ENCODE assay signal across 8 mouse cellular contexts in genomic region chr3:123159139-123159824, GRCm38 (mm10).
DNase-seq lines count a peak whose midpoint lies in the region; ATAC-seq and TF ChIP-seq lines count a peak whose summit lies in the region.

No protein-coding gene starts in this region.

- peak; percentile 50 for TF ChIP-seq CTCF in ES-Bruce4 (IDR thresholded peaks at IDR 0.05; ENCODE audit: low read depth, low read length)
- peak; percentile 81 for TF ChIP-seq CTCF in liver, postnatal 0 days (IDR thresholded peaks at IDR 0.05; ENCODE audit: low read depth)

- H3K4me2 ChIP-seq in embryonic facial prominence, embryonic 11.5 days (ENCODE audit: low read depth, low read length): no peak overlapping the region
- H3K4me2 ChIP-seq in kidney, embryonic 14.5 days (replicated peaks; ENCODE audit: low read depth, low read length): no peak overlapping the region
- no peak overlapping the region for H3K4me2 ChIP-seq in liver, postnatal 0 days (ENCODE audit: low read depth, low read length)

- H3K4me3 ChIP-seq in ES-Bruce4 (ENCODE audit: low read depth, low read length): no peak overlapping the region
- H3K4me3 ChIP-seq in embryonic facial prominence, embryonic 11.5 days (ENCODE audit: low read depth, low read length): no peak overlapping the region
- H3K4me3 ChIP-seq in heart, embryonic 10.5 days: no peak overlapping the region
- no peak overlapping the region for H3K4me3 ChIP-seq in kidney, embryonic 14.5 days (ENCODE audit: low read length)
- no peak overlapping the region for H3K4me3 ChIP-seq in liver, postnatal 0 days (ENCODE audit: low read depth, low read length)

- H3K9me3 ChIP-seq in ES-Bruce4 (replicated peaks; ENCODE audit: control insufficient read depth, insufficient read depth, low read length, poor library complexity, severe bottlenecking): no peaks in the 10 kb centered on the region
- no peaks in the 10 kb centered on the region for H3K9me3 ChIP-seq in embryonic facial prominence, embryonic 11.5 days (replicated peaks; ENCODE audit: control insufficient read depth, low read length)
- no peaks in the 10 kb centered on the region for H3K9me3 ChIP-seq in heart, embryonic 10.5 days
- H3K9me3 ChIP-seq in kidney, embryonic 14.5 days (ENCODE audit: control insufficient read depth, low read length): no peaks in the 10 kb centered on the region
- no peaks in the 10 kb centered on the region for H3K9me3 ChIP-seq in liver, postnatal 0 days (ENCODE audit: low read length)

- peak; percentile 48; the same call in 1 of the 2 replicates for ATAC-seq in embryonic facial prominence, embryonic 11.5 days (replicated peaks; ENCODE audit: insufficient number of reproducible peaks, low FRiP score, low TSS enrichment, low read depth)
- peak; percentile 59; the same call in 1 of the 2 replicates for ATAC-seq in kidney, embryonic 14.5 days (ENCODE audit: low FRiP score, low TSS enrichment)
- ATAC-seq in liver, postnatal 0 days: peak; percentile 54; the same call in 1 of the 2 replicates
- ATAC-seq in monocyte, adult 5-6 weeks (replicated peaks; ENCODE audit: insufficient number of reproducible peaks, low FRiP score, low TSS enrichment, poor library complexity, severe bottlenecking): no peak

- no peak for TF ChIP-seq POLR2A in ES-Bruce4 (IDR thresholded peaks at IDR 0.05; ENCODE audit: insufficient read depth, low read length)

- H3K27ac ChIP-seq in ES-Bruce4 (ENCODE audit: insufficient read depth, low read length): no peak overlapping the region
- H3K27ac ChIP-seq in embryonic facial prominence, embryonic 11.5 days (replicated peaks; ENCODE audit: low read depth, low read length): no peak overlapping the region
- peak overlapping the region; percentile 13; the same call in 1 of the 2 replicates for H3K27ac ChIP-seq in heart, embryonic 10.5 days
- H3K27ac ChIP-seq in kidney, embryonic 14.5 days (ENCODE audit: low read depth, low read length): no peak overlapping the region
- no peak overlapping the region for H3K27ac ChIP-seq in liver, postnatal 0 days (ENCODE audit: low read depth)

- H3K9ac ChIP-seq in ES-Bruce4 (ENCODE audit: low read depth, poor library complexity, severe bottlenecking): no peak overlapping the region
- H3K9ac ChIP-seq in embryonic facial prominence, embryonic 11.5 days (replicated peaks; ENCODE audit: low read length): no peak overlapping the region
- H3K9ac ChIP-seq in kidney, embryonic 14.5 days (ENCODE audit: low read depth, low read length): no peak overlapping the region
- H3K9ac ChIP-seq in liver, postnatal 0 days (replicated peaks): no peak overlapping the region

- no peak for TF ChIP-seq EP300 in ES-Bruce4 (IDR thresholded peaks at IDR 0.05; ENCODE audit: insufficient read depth, low read depth, low read length)
- TF ChIP-seq EP300 in liver, postnatal 0 days (IDR thresholded peaks at IDR 0.05; ENCODE audit: low read depth): no peak

- H3K27me3 ChIP-seq in ES-Bruce4 (ENCODE audit: control insufficient read depth, insufficient read depth, low read length, poor library complexity, severe bottlenecking): no peaks in the 10 kb centered on the region
- no peaks in the 10 kb centered on the region for H3K27me3 ChIP-seq in embryonic facial prominence, embryonic 11.5 days (ENCODE audit: control insufficient read depth, insufficient read depth, low read length)
- H3K27me3 ChIP-seq in heart, embryonic 10.5 days (ENCODE audit: insufficient read depth, poor library complexity, severe bottlenecking): no peaks in the 10 kb centered on the region
- H3K27me3 ChIP-seq in kidney, embryonic 14.5 days (ENCODE audit: control insufficient read depth, insufficient read depth, low read length): no peaks in the 10 kb centered on the region
- H3K27me3 ChIP-seq in liver, postnatal 0 days (ENCODE audit: insufficient read depth, low read length): no peaks in the 10 kb centered on the region

- 27% methylated on average over 9 of the region's 9 CpGs for WGBS in embryonic facial prominence, embryonic 11.5 days
- WGBS in heart, embryonic 10.5 days: 34% methylated on average over 9 of the region's 9 CpGs
- 36% methylated on average over 9 of the region's 9 CpGs for WGBS in kidney, embryonic 14.5 days
- WGBS in liver, postnatal 0 days (ENCODE audit: insufficient replicate concordance): 36% methylated on average over 9 of the region's 9 CpGs

- H3K4me1 ChIP-seq in ES-Bruce4 (ENCODE audit: control insufficient read depth, insufficient read depth, low read length): no peaks in the 10 kb centered on the region
- no peaks in the 10 kb centered on the region; the same call in 1 of the 2 replicates for H3K4me1 ChIP-seq in embryonic facial prominence, embryonic 11.5 days (ENCODE audit: control insufficient read depth, insufficient read depth, low read length)
- peaks cover 48% of the 10 kb centered on the region for H3K4me1 ChIP-seq in heart, embryonic 10.5 days
- peaks cover 14% of the 10 kb centered on the region for H3K4me1 ChIP-seq in kidney, embryonic 14.5 days (ENCODE audit: control insufficient read depth, insufficient read depth, low read length)
- H3K4me1 ChIP-seq in liver, postnatal 0 days (ENCODE audit: insufficient read depth): no peaks in the 10 kb centered on the region

- no peaks in the 10 kb centered on the region for H3K36me3 ChIP-seq in ES-Bruce4 (ENCODE audit: control insufficient read depth, insufficient read depth, low read length, poor library complexity, severe bottlenecking)
- no peaks in the 10 kb centered on the region for H3K36me3 ChIP-seq in embryonic facial prominence, embryonic 11.5 days (replicated peaks; ENCODE audit: control insufficient read depth, insufficient read depth, low read depth, low read length)
- no peaks in the 10 kb centered on the region for H3K36me3 ChIP-seq in heart, embryonic 10.5 days
- no peaks in the 10 kb centered on the region for H3K36me3 ChIP-seq in kidney, embryonic 14.5 days (ENCODE audit: control insufficient read depth, insufficient read depth, low read length)
- no peaks in the 10 kb centered on the region for H3K36me3 ChIP-seq in liver, postnatal 0 days (replicated peaks; ENCODE audit: insufficient read depth, low read length)

- peak; percentile 46 for DNase-seq in adrenal gland, adult 2 months
- DNase-seq in embryonic facial prominence, embryonic 11.5 days (ENCODE audit: low spot score): peak; percentile 79
- DNase-seq in heart, embryonic 10.5 days (ENCODE audit: low spot score): no peak
- DNase-seq in liver, postnatal 0 days: peak; percentile 44
- DNase-seq in ovary, postnatal 14 days (ENCODE audit: low spot score): peak; percentile 36
